In the genomic region with DNA sequence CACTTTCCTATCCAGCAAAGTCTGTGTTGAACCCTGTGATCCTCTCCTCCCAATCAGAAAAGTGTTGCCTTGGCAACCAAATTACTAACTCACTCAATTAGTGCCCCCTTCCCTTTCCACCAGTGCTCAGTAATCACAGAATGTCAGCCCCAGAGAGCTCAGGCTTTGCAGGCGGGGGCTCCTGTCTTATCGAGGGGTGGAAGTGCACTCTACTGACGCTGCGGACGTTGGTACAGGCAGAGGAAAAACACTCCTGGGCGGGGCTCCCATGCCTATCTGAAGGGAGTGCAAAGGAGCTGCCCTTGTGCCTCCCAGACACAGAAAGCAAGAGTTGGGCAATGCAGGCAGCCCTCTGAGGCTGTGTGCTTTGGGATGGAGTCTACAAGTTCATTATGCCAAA, we compare ENCODE assay signal across 9 mouse cellular contexts. TPM values are rescaled to one million over a fixed set of nuclear protein-coding genes. Genes with fewer than 3 reads are reported as not detected.
DNase-seq lines count a peak whose midpoint lies in the region; ATAC-seq and TF ChIP-seq lines count a peak whose summit lies in the region.
"Had no signal": no experiment of that assay in that cellular context is flagged by ENCODE, and none has a peak within 500 bp of the region (broad histone marks: within the 10 kb centered on the region; RNA-seq: fewer than 3 reads in every experiment).

No protein-coding gene starts in this region.

- no peak for TF ChIP-seq CTCF in MEL (IDR thresholded peaks at IDR 0.05 in 2 of 3, conservative IDR thresholded peaks at IDR 0.05 in 1 of 3; ENCODE audit: control insufficient read depth in 1 of 3, insufficient read depth in 1 of 3, low read depth in 2 of 3, low read length in 3 of 3, poor library complexity in 1 of 3, severe bottlenecking in 1 of 3)
- TF ChIP-seq CTCF in liver, embryonic 14.5 days (IDR thresholded peaks at IDR 0.05; ENCODE audit: low read depth), result no peak
- no peak for TF ChIP-seq CTCF in cerebellum, adult 2 months (IDR thresholded peaks at IDR 0.05; ENCODE audit: borderline replicate concordance, insufficient read depth, low read depth, low read length)

- peak overlapping the region; percentile 39; the same call in 1 of the 2 replicates for H3K4me2 ChIP-seq in embryonic facial prominence, embryonic 14.5 days (ENCODE audit: low read depth, low read length)
- peak overlapping the region; percentile 34 for H3K4me2 ChIP-seq in hindbrain, embryonic 12.5 days (replicated peaks)
- H3K4me2 ChIP-seq in liver, embryonic 14.5 days (ENCODE audit: low read depth), result peak overlapping the region; percentile 59
- H3K4me2 ChIP-seq in neural tube, embryonic 15.5 days, result peak overlapping the region; percentile 51

- peak overlapping the region; percentile 26 to 36 for H3K4me3 ChIP-seq in MEL (ENCODE audit: control insufficient read depth in 1 of 2, insufficient read depth in 1 of 2, low read depth in 2 of 2, low read length in 2 of 2)
- H3K4me3 ChIP-seq in embryonic facial prominence, embryonic 14.5 days (ENCODE audit: low read depth, low read length), result no peak overlapping the region
- no peak overlapping the region for H3K4me3 ChIP-seq in hindbrain, embryonic 12.5 days
- peak overlapping the region; percentile 10 to 39; a peak in 3 of 4 replicates for H3K4me3 ChIP-seq in liver, embryonic 14.5 days (ENCODE audit: insufficient read depth in 1 of 2, low read depth in 2 of 2, low read length in 2 of 2)
- 0 out of 2 replicates have a peak overlapping the region, but pooled peaks have one; percentile 3 for H3K4me3 ChIP-seq in neural tube, embryonic 15.5 days (replicated peaks)
- no peak overlapping the region for H3K4me3 ChIP-seq in cerebellum, adult 2 months (replicated peaks; ENCODE audit: insufficient read depth, low read depth, low read length)
- H3K4me3 ChIP-seq: myocyte had no signal

- peak; percentile 63 to 92 for TF ChIP-seq EP300 in MEL (IDR thresholded peaks at IDR 0.05; ENCODE audit: low read depth in 1 of 2, low read length in 2 of 2)
- TF ChIP-seq EP300 in liver, embryonic 14.5 days (IDR thresholded peaks at IDR 0.05; ENCODE audit: low read depth), result peak; percentile 82

- H3K9ac ChIP-seq in MEL (ENCODE audit: control insufficient read depth, low read depth, low read length, poor library complexity, severe bottlenecking), result peak overlapping the region; percentile 57
- H3K9ac ChIP-seq in embryonic facial prominence, embryonic 14.5 days (ENCODE audit: low read depth, low read length), result no peak overlapping the region
- 0 out of 2 replicates have a peak overlapping the region, but pooled peaks have one; percentile 15 for H3K9ac ChIP-seq in hindbrain, embryonic 12.5 days
- H3K9ac ChIP-seq in liver, embryonic 14.5 days (replicated peaks), result peak overlapping the region; percentile 46
- 0 out of 2 replicates have a peak overlapping the region, but pooled peaks have one; percentile 14 for H3K9ac ChIP-seq in neural tube, embryonic 15.5 days (replicated peaks)

- H3K79me2 ChIP-seq in MEL (ENCODE audit: control insufficient read depth, insufficient read depth, low read length, poor library complexity), result peaks cover 21% of the 10 kb centered on the region

- no peak for TF ChIP-seq RAD21 in MEL (IDR thresholded peaks at IDR 0.05; ENCODE audit: low read depth, low read length)

- no peaks in the 10 kb centered on the region for H3K27me3 ChIP-seq in MEL (ENCODE audit: control insufficient read depth in 1 of 2, insufficient read depth in 2 of 2, low read length in 2 of 2)
- H3K27me3 ChIP-seq in embryonic facial prominence, embryonic 14.5 days (replicated peaks; ENCODE audit: control insufficient read depth, insufficient read depth, low read length), result peaks cover 21% of the 10 kb centered on the region
- H3K27me3 ChIP-seq in hindbrain, embryonic 12.5 days, result peaks cover 23% of the 10 kb centered on the region
- H3K27me3 ChIP-seq in liver, embryonic 14.5 days (ENCODE audit: control insufficient read depth, insufficient read depth, low read length), result no peaks in the 10 kb centered on the region
- no peaks in the 10 kb centered on the region for H3K27me3 ChIP-seq in neural tube, embryonic 15.5 days (replicated peaks)
- H3K27me3 ChIP-seq in cerebellum, adult 2 months (ENCODE audit: control insufficient read depth, insufficient read depth, low read length), result no peaks in the 10 kb centered on the region

- H3K27ac ChIP-seq in MEL (ENCODE audit: control insufficient read depth, low read depth, low read length), result peak overlapping the region; percentile 94
- no peak overlapping the region; the same call in 1 of the 2 replicates for H3K27ac ChIP-seq in embryonic facial prominence, embryonic 14.5 days (replicated peaks; ENCODE audit: low read depth, low read length)
- H3K27ac ChIP-seq in hindbrain, embryonic 12.5 days, result 0 out of 2 replicates have a peak overlapping the region, but pooled peaks have one; percentile 44
- H3K27ac ChIP-seq in liver, embryonic 14.5 days, result peak overlapping the region; percentile 94
- H3K27ac ChIP-seq in neural tube, embryonic 15.5 days (replicated peaks), result peak overlapping the region; percentile 58; the same call in 1 of the 2 replicates
- H3K27ac ChIP-seq in cerebellum, adult 2 months (ENCODE audit: insufficient read depth, low read length), result no peak overlapping the region

- peaks cover 0 to 49% of the 10 kb centered on the region in 2 experiments; a peak in 2 of 4 replicates for H3K36me3 ChIP-seq in MEL (ENCODE audit: control insufficient read depth in 1 of 2, insufficient read depth in 2 of 2, low read length in 2 of 2)
- H3K36me3 ChIP-seq in embryonic facial prominence, embryonic 14.5 days (ENCODE audit: control insufficient read depth, insufficient read depth, low read length), result no peaks in the 10 kb centered on the region
- H3K36me3 ChIP-seq in hindbrain, embryonic 12.5 days, result no peaks in the 10 kb centered on the region
- H3K36me3 ChIP-seq in liver, embryonic 14.5 days (replicated peaks; ENCODE audit: control insufficient read depth, insufficient read depth, low read depth), result no peaks in the 10 kb centered on the region
- no peaks in the 10 kb centered on the region for H3K36me3 ChIP-seq in neural tube, embryonic 15.5 days

- ATAC-seq in embryonic facial prominence, embryonic 14.5 days (ENCODE audit: low read depth), result peak; percentile 50; the same call in 1 of the 2 replicates
- ATAC-seq in hindbrain, embryonic 12.5 days (ENCODE audit: low FRiP score), result peak; percentile 38; the same call in 1 of the 2 replicates
- peak; percentile 86 for ATAC-seq in liver, embryonic 14.5 days (ENCODE audit: insufficient read depth)
- ATAC-seq in neural tube, embryonic 15.5 days (ENCODE audit: low FRiP score), result peak; percentile 68

- no peaks in the 10 kb centered on the region for H3K9me3 ChIP-seq in MEL (replicated peaks; ENCODE audit: insufficient read depth, low read length)
- H3K9me3 ChIP-seq in embryonic facial prominence, embryonic 14.5 days (ENCODE audit: control insufficient read depth, low read length), result no peaks in the 10 kb centered on the region
- H3K9me3 ChIP-seq in hindbrain, embryonic 12.5 days (replicated peaks), result no peaks in the 10 kb centered on the region
- no peaks in the 10 kb centered on the region for H3K9me3 ChIP-seq in liver, embryonic 14.5 days (ENCODE audit: control insufficient read depth, low read length)
- no peaks in the 10 kb centered on the region for H3K9me3 ChIP-seq in neural tube, embryonic 15.5 days (replicated peaks)

- 6% methylated on average over 6 of the region's 6 CpGs for WGBS in embryonic facial prominence, embryonic 14.5 days
- WGBS in hindbrain, embryonic 12.5 days, result 5% methylated on average over 6 of the region's 6 CpGs
- 0% methylated on average over 6 of the region's 6 CpGs for WGBS in liver, embryonic 14.5 days (ENCODE audit: insufficient replicate concordance)
- WGBS in neural tube, embryonic 15.5 days, result 2% methylated on average over 6 of the region's 6 CpGs
- WGBS in cerebellum, adult 2 months, result 21% methylated on average over 6 of the region's 6 CpGs

- peaks cover 22 to 52% of the 10 kb centered on the region in 2 experiments for H3K4me1 ChIP-seq in MEL (ENCODE audit: control insufficient read depth in 1 of 2, insufficient read depth in 2 of 2, low read length in 2 of 2)
- peaks cover 9% of the 10 kb centered on the region; the same call in 1 of the 2 replicates for H3K4me1 ChIP-seq in embryonic facial prominence, embryonic 14.5 days (ENCODE audit: control insufficient read depth, insufficient read depth, low read length)
- H3K4me1 ChIP-seq in hindbrain, embryonic 12.5 days, result peaks cover 28% of the 10 kb centered on the region
- peaks cover 67 to 77% of the 10 kb centered on the region in 2 experiments for H3K4me1 ChIP-seq in liver, embryonic 14.5 days (replicated peaks; ENCODE audit: control insufficient read depth in 2 of 2, insufficient read depth in 2 of 2, low read length in 1 of 2)
- peaks cover 41% of the 10 kb centered on the region for H3K4me1 ChIP-seq in neural tube, embryonic 15.5 days
- H3K4me1 ChIP-seq in cerebellum, adult 2 months (ENCODE audit: control insufficient read depth, insufficient read depth, low read length), result peaks cover 10% of the 10 kb centered on the region

- peak; percentile 62 to 95; a peak in 2 of 4 replicates for TF ChIP-seq POLR2A in MEL (IDR thresholded peaks at IDR 0.05; ENCODE audit: control insufficient read depth in 1 of 2, insufficient read depth in 1 of 2, low read depth in 1 of 2, low read length in 2 of 2, poor library complexity in 1 of 2)
- no peak for TF ChIP-seq POLR2A in cerebellum, adult 2 months (IDR thresholded peaks at IDR 0.05; ENCODE audit: borderline replicate concordance, insufficient read depth, low read length)

- DNase-seq in cerebellum, postnatal 10 days, result peak; percentile 18 to 19
- DNase-seq in cerebellum, adult 8-10 months, result no peak
- peak; percentile 98 for DNase-seq in MEL (ENCODE audit: low read depth, low spot score)
- no peak for DNase-seq in embryonic facial prominence, embryonic 14.5 days (ENCODE audit: low spot score)
- peak; percentile 85 to 88 (median 86) for DNase-seq in liver, embryonic 14.5 days (ENCODE audit: low read depth in 3 of 3, low spot score in 3 of 3)
- no peak for DNase-seq in cerebellum, adult 2 months

RNA-seq across cellular contexts. Expression of gene Frat1, which starts 6.0 kb away (rescaled TPM):
- 26.7 and 36.0 TPM in 2 replicates for total RNA-seq in MEL (2012; rRNA removed)
- polyA plus RNA-seq in MEL (2012; ENCODE audit: insufficient read depth in 1 of 2, insufficient read length in 2 of 2, low read depth in 1 of 2, low replicate concordance in 2 of 2, missing spikeins in 1 of 2), result 10 to 100 TPM in 1 of 2 experiments, not detected in 1; 31.5 TPM
- polyA plus RNA-seq in embryonic facial prominence, embryonic 14.5 days (2014; fragmentation: Nextera tagmentation; extraction: Ambion mirVana), result 4.5 and 6.4 TPM in 2 replicates
- polyA plus RNA-seq in hindbrain, embryonic 12.5 days (2016; fragmentation: Nextera tagmentation; extraction: Ambion mirVana), result 16.8 and 19.4 TPM in 2 replicates
- polyA plus RNA-seq in liver, embryonic 14.5 days (2012; rRNA removed), result 3.0 and 3.4 TPM in 2 replicates
- 9.9 and 10.2 TPM in 2 replicates for polyA plus RNA-seq in liver, embryonic 14.5 days (2014; fragmentation: Nextera tagmentation; extraction: Ambion mirVana)
- 20.1 and 22.7 TPM in 2 replicates for polyA plus RNA-seq in neural tube, embryonic 15.5 days (2015; fragmentation: Nextera tagmentation; extraction: Ambion mirVana)
- polyA plus RNA-seq in cerebellum, adult 2 months (2012; rRNA removed), result 13.2 and 14.7 TPM in 2 replicates

RNA-seq across cellular contexts. Expression of gene Frat2, which starts 12.1 kb away (rescaled TPM):
- 55.6 and 58.2 TPM in 2 replicates for total RNA-seq in MEL (2012; rRNA removed)
- polyA plus RNA-seq in MEL (2012; ENCODE audit: insufficient read depth in 1 of 2, insufficient read length in 2 of 2, low read depth in 1 of 2, low replicate concordance in 2 of 2, missing spikeins in 1 of 2), result 100 to 1,000 TPM in 1 of 2 experiments, not detected in 1; 110 TPM
- 2.8 and 3.2 TPM in 2 replicates for polyA plus RNA-seq in embryonic facial prominence, embryonic 14.5 days (2014; fragmentation: Nextera tagmentation; extraction: Ambion mirVana)
- polyA plus RNA-seq in hindbrain, embryonic 12.5 days (2016; fragmentation: Nextera tagmentation; extraction: Ambion mirVana), result 14.5 and 15.3 TPM in 2 replicates
- 5.2 and 5.4 TPM in 2 replicates for polyA plus RNA-seq in liver, embryonic 14.5 days (2012; rRNA removed)
- polyA plus RNA-seq in liver, embryonic 14.5 days (2014; fragmentation: Nextera tagmentation; extraction: Ambion mirVana), result 2.9 and 3.4 TPM in 2 replicates
- 7.0 and 7.1 TPM in 2 replicates for polyA plus RNA-seq in neural tube, embryonic 15.5 days (2015; fragmentation: Nextera tagmentation; extraction: Ambion mirVana)
- 6.9 and 7.1 TPM in 2 replicates for polyA plus RNA-seq in cerebellum, adult 2 months (2012; rRNA removed)

RNA-seq across cellular contexts. Expression of gene Arhgap19, which starts 34.0 kb away (rescaled TPM):
- 47.5 and 53.9 TPM in 2 replicates for total RNA-seq in MEL (2012; rRNA removed)
- polyA plus RNA-seq in MEL (2012; ENCODE audit: insufficient read depth in 1 of 2, insufficient read length in 2 of 2, low read depth in 1 of 2, low replicate concordance in 2 of 2, missing spikeins in 1 of 2), result 10 to 100 TPM in 1 of 2 experiments, not detected in 1; 67.9 TPM
- polyA plus RNA-seq in embryonic facial prominence, embryonic 14.5 days (2014; fragmentation: Nextera tagmentation; extraction: Ambion mirVana), result 17.5 and 21.2 TPM in 2 replicates
- polyA plus RNA-seq in hindbrain, embryonic 12.5 days (2016; fragmentation: Nextera tagmentation; extraction: Ambion mirVana), result 22.4 and 23.2 TPM in 2 replicates
- polyA plus RNA-seq in liver, embryonic 14.5 days (2012; rRNA removed), result 16.8 and 21.8 TPM in 2 replicates
- 29.5 and 30.0 TPM in 2 replicates for polyA plus RNA-seq in liver, embryonic 14.5 days (2014; fragmentation: Nextera tagmentation; extraction: Ambion mirVana)
- 4.8 and 8.7 TPM in 2 replicates for polyA plus RNA-seq in neural tube, embryonic 15.5 days (2015; fragmentation: Nextera tagmentation; extraction: Ambion mirVana)
- polyA plus RNA-seq in cerebellum, adult 2 months (2012; rRNA removed), result 2.4 and 2.5 TPM in 2 replicates

Comparison
In these comparisons a context has a peak if more than half of its experiments do, and no peak if none do; other contexts are left out.
1. DNase-seq: peak in cerebellum, postnatal 10 days (2 of 2), MEL (single experiment) and liver, embryonic 14.5 days (3 of 3); none in cerebellum, adult 8-10 months (single experiment), embryonic facial prominence, embryonic 14.5 days (single experiment) and cerebellum, adult 2 months (0 of 2).
2. H3K27ac ChIP-seq: peak in MEL (single experiment), hindbrain, embryonic 12.5 days (single experiment), liver, embryonic 14.5 days (single experiment) and neural tube, embryonic 15.5 days (single experiment); none in embryonic facial prominence, embryonic 14.5 days (single experiment) and cerebellum, adult 2 months (single experiment).
3. H3K4me3 ChIP-seq: peak in MEL (2 of 2), liver, embryonic 14.5 days (2 of 2) and neural tube, embryonic 15.5 days (single experiment); none in embryonic facial prominence, embryonic 14.5 days (single experiment), hindbrain, embryonic 12.5 days (single experiment) and cerebellum, adult 2 months (single experiment).
4. Peak in every context shown above with its lines, with median percentiles within 50 percentile points of each other: ATAC-seq and H3K4me2 ChIP-seq.